Mouse (Mus musculus): Measurements from ENCODE around the gene Hspa4. TPM values are rescaled to one million over a fixed set of nuclear protein-coding genes. Genes with fewer than 3 reads are reported as not detected.

Hspa4 gene
- total and polyA plus RNA-seq, 3 experiments: 209 to 907 (median 276) TPM

GRCm38 (mm10) chr11:53300330-53301166 is at the start of gene Hspa4 (continued):
- no peak for TF ChIP-seq RAD21 (IDR thresholded peaks at IDR 0.05; ENCODE audit: low read depth, low read length)
- TF ChIP-seq SIN3A (IDR thresholded peaks at IDR 0.05; ENCODE audit: low read length): peak; percentile 69
- TF ChIP-seq ZC3H11A (IDR thresholded peaks at IDR 0.05; ENCODE audit: low read depth, low read length): no peak
- peak; percentile 71 for TF ChIP-seq ETS1 (IDR thresholded peaks at IDR 0.05; ENCODE audit: low read depth, low read length)
- TF ChIP-seq ZNF384 (IDR thresholded peaks at IDR 0.05; ENCODE audit: low read depth, low read length): peak; percentile 99

GRCm38 (mm10) chr11:53345738-53346137 is 45.5 kb upstream of the Hspa4 start:
- H3K9me3 ChIP-seq (replicated peaks; ENCODE audit: insufficient read depth, low read length): no peaks in the 10 kb centered on the region
- peaks cover 22 to 36% of the 10 kb centered on the region in 2 experiments for H3K4me1 ChIP-seq (ENCODE audit: control insufficient read depth in 1 of 2, insufficient read depth in 2 of 2, low read length in 2 of 2)
- TF ChIP-seq ETS1 (IDR thresholded peaks at IDR 0.05; ENCODE audit: low read depth, low read length) (0 out of 2 replicates have a peak, but pooled peaks have one; percentile 10), UBTF (IDR thresholded peaks at IDR 0.05; ENCODE audit: borderline replicate concordance, insufficient read depth, low read depth, low read length) (no peak), ZKSCAN1 (IDR thresholded peaks at IDR 0.05; ENCODE audit: low read depth, low read length) (no peak), ZC3H11A (IDR thresholded peaks at IDR 0.05; ENCODE audit: low read depth, low read length) (no peak), MAX (IDR thresholded peaks at IDR 0.05; ENCODE audit: low read length) (peak; percentile 6; the same call in 1 of the 2 replicates), MEF2A (IDR thresholded peaks at IDR 0.05; ENCODE audit: extremely low read depth, insufficient replicate concordance, low read depth, low read length, poor library complexity, severe bottlenecking) (0 out of 2 replicates have a peak, but pooled peaks have one; percentile 35), HCFC1 (IDR thresholded peaks at IDR 0.05; ENCODE audit: low read depth, low read length) (0 out of 2 replicates have a peak, but pooled peaks have one; percentile 1), NELFE (IDR thresholded peaks at IDR 0.05; ENCODE audit: low read depth, low read length) (no peak), KAT2A (conservative IDR thresholded peaks at IDR 0.05; ENCODE audit: low read depth, low read length) (no peak), MAZ (IDR thresholded peaks at IDR 0.05; ENCODE audit: low read depth, low read length) (0 out of 2 replicates have a peak, but pooled peaks have one; percentile 3), MYB (IDR thresholded peaks at IDR 0.05; ENCODE audit: low read depth, low read length) (no peak), BHLHE40 (IDR thresholded peaks at IDR 0.05; ENCODE audit: borderline replicate concordance, low read depth, low read length) (0 out of 2 replicates have a peak, but pooled peaks have one; percentile 6), ZNF384 (IDR thresholded peaks at IDR 0.05; ENCODE audit: low read depth, low read length) (peak; percentile 57; the same call in 1 of the 2 replicates)
- H3K79me2 ChIP-seq (ENCODE audit: control insufficient read depth, insufficient read depth, low read length, poor library complexity): peaks cover 3% of the 10 kb centered on the region
- no peak overlapping the region for H3K27ac ChIP-seq (ENCODE audit: control insufficient read depth, low read depth, low read length)
- no peak overlapping the region for H3K9ac ChIP-seq (ENCODE audit: control insufficient read depth, low read depth, low read length, poor library complexity, severe bottlenecking)
- H3K4me3 ChIP-seq (ENCODE audit: control insufficient read depth in 1 of 2, insufficient read depth in 1 of 2, low read depth in 2 of 2, low read length in 2 of 2): no peak overlapping the region
- H3K36me3 ChIP-seq (ENCODE audit: control insufficient read depth in 1 of 2, insufficient read depth in 2 of 2, low read length in 2 of 2): peaks cover 0 to 31% of the 10 kb centered on the region in 2 experiments; a peak in 2 of 4 replicates
- no peaks in the 10 kb centered on the region for H3K27me3 ChIP-seq (ENCODE audit: control insufficient read depth in 1 of 2, insufficient read depth in 2 of 2, low read length in 2 of 2)
- peak; percentile 46 for DNase-seq (ENCODE audit: low read depth, low spot score)
